Mouse (Mus musculus) intestine, postnatal 0 days (tissue): Measurements from ENCODE around the gene Abhd4. TPM values are rescaled to one million over a fixed set of nuclear protein-coding genes. Genes with fewer than 3 reads are reported as not detected.

Experiments
- ATAC-seq: fragments of 200-750 bp; cut with Nextera tagmentation; 2 replicates; pipeline ENCODE4 v1.8.0; 2017; ENCODE audit warnings: mild to moderate bottlenecking, moderate TSS enrichment, moderate library complexity
- H3K27ac ChIP-seq: fragments of 300-500 bp; sonication (generic); 2 replicates; pipeline ENCODE4 v1.5.1; 2014; ENCODE audit warnings: mild to moderate bottlenecking, low read depth, low read length, moderate library complexity
- H3K27me3 ChIP-seq: fragments of 300-500 bp; sonication (generic); replicated peaks from 2 replicates; pipeline ENCODE4 v1.6.1; 2014; ENCODE audit warnings: low read length, mixed read lengths; ENCODE audit not compliant: control insufficient read depth, insufficient read depth
- H3K36me3 ChIP-seq: fragments of 300-500 bp; sonication (generic); 2 replicates; pipeline ENCODE4 v1.6.1; 2014; ENCODE audit warnings: mild to moderate bottlenecking, moderate library complexity; ENCODE audit not compliant: control insufficient read depth, insufficient read depth
- H3K4me1 ChIP-seq: fragments of 300-500 bp; sonication (generic); replicated peaks from 2 replicates; pipeline ENCODE4 v1.6.1; 2014; ENCODE audit warnings: antibody characterized with exemption, low read length, mixed read lengths; ENCODE audit not compliant: control insufficient read depth, insufficient read depth
- H3K4me2 ChIP-seq: fragments of 300-500 bp; sonication (generic); replicated peaks from 2 replicates; pipeline ENCODE4 v1.6.1; 2014; ENCODE audit warnings: low read depth, mild to moderate bottlenecking, moderate library complexity
- H3K4me3 ChIP-seq: fragments of 300-500 bp; sonication (generic); 2 replicates; pipeline ENCODE4 v1.5.1; 2014; ENCODE audit warnings: low read depth, low read length
- H3K9ac ChIP-seq: fragments of 300-500 bp; sonication (generic); 2 replicates; pipeline ENCODE4 v1.6.1; 2014; ENCODE audit warnings: mild to moderate bottlenecking, low read depth, low read length
- H3K9me3 ChIP-seq: fragments of 300-500 bp; sonication (generic); 2 replicates; pipeline ENCODE4 v1.6.1; 2016; ENCODE audit warnings: mixed run types; ENCODE audit not compliant: control insufficient read depth
- CTCF ChIP-seq: sonication (generic); IDR thresholded peaks from 2 replicates; pipeline ENCODE4 v1.5.1; 2016; ENCODE audit warnings: low read depth, mild to moderate bottlenecking, control low read depth, antibody characterized with exemption, moderate library complexity
- WGBS: fragments of 180-500 bp; shearing (Covaris S2); extraction: QIAGEN DNeasy Blood & Tissue Kit; methylation state at CpG from one replicate; pipeline ENCODE4 v1.1.7; 2014; 5-methylcytosine and 5-hydroxymethylcytosine counted together
- polyA plus RNA-seq: library from polyadenylated mRNA; unstranded; fragments of >200 nt; fragmentation: Nextera tagmentation; extraction: Ambion mirVana; gene quantifications from 2 replicates; pipeline ENCODE4 v1.2.1, GENCODE M21; 2015

The Abhd4 gene
- 38.3 and 38.4 TPM in 2 replicates for polyA plus RNA-seq

- Histone ChIP-seq H3K27ac (peak within 1 kb of the TSS; percentile 94), H3K9me3 (no peaks in the 10 kb centered on the region), H3K27me3 (no peaks in the 10 kb centered on the region), H3K4me2 (peak within 1 kb of the TSS; percentile 69), H3K36me3 (no peaks in the 10 kb centered on the region), H3K4me1 (peaks cover 5% of the 10 kb centered on the region), H3K4me3 (peak within 1 kb of the TSS; percentile 81), H3K9ac (peak within 1 kb of the TSS; percentile 70)
- under 1% methylated on average over 39 of the region's 39 CpGs for WGBS
- peak; percentile 31 for TF ChIP-seq CTCF
- peak; percentile 100 for ATAC-seq
These were observed at the start of gene Abhd4, which contains the start of gene Dad1 for GRCm38 (mm10) chr14:54253741-54254291. TSS of gene Abhd4 (plus strand) at chr14:54254188. TSS of gene Dad1 (minus strand) at chr14:54254104.

DNA sequence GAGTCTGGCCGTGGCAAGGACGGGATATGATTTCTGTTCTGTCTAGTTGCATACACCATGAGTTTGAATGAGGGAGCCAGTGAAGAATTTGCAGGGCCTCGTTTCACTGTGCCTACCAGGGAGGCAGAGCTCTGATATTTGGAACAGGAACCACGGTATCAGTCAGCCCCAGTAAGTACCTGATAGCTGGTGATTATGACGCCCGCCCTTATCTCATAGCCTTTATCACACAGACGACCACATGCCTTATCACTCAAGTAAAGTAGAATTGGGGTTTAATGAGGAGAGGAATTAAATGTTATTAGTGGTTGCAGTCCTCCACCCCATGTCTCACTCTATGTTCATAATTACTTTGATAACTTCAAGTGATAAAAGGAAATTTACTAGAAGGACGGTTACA, 49.7 kb upstream of the Abhd4 start:
- H3K4me2 ChIP-seq: peak overlapping the region; percentile 28; the same call in 1 of the 2 replicates
- no peaks in the 10 kb centered on the region; the same call in 1 of the 2 replicates for H3K27me3 ChIP-seq
- no peak for ATAC-seq
- 44% methylated on average over 8 of the region's 8 CpGs for WGBS
- no peak overlapping the region for H3K4me3 ChIP-seq
- H3K4me1 ChIP-seq: no peaks in the 10 kb centered on the region
- H3K9me3 ChIP-seq: no peaks in the 10 kb centered on the region
- no peaks in the 10 kb centered on the region for H3K36me3 ChIP-seq
- H3K27ac ChIP-seq: no peak overlapping the region
- no peak overlapping the region for H3K9ac ChIP-seq
- TF ChIP-seq CTCF: no peak

DNA sequence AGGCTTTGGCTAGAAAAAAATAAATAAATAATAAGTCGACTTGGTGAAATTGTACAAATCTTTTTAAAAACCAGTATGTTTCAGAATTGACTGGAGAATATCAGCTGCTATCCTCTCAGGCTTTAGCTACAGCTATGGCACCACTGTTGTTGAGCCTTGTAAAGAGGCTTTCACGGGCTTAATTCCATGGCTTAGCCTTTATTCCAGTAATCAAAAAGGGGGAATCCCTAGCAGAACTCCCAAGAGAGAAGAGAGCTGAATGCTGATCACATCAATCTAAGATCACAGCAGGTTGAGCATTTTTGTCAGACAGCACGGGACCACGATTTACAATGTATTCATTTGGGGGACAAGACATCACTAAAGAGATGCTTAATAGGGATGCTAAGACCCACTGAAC, 49.2 kb upstream of the Abhd4 start:
- no peak for ATAC-seq
- Histone ChIP-seq H3K9me3 (no peaks in the 10 kb centered on the region), H3K4me1 (no peaks in the 10 kb centered on the region), H3K27me3 (no peaks in the 10 kb centered on the region; the same call in 1 of the 2 replicates), H3K36me3 (no peaks in the 10 kb centered on the region), H3K27ac (no peak overlapping the region), H3K4me2 (peak overlapping the region; percentile 28; the same call in 1 of the 2 replicates), H3K4me3 (no peak overlapping the region), H3K9ac (no peak overlapping the region)
- TF ChIP-seq CTCF: no peak
- WGBS: 72% methylated on average over 4 of the region's 4 CpGs

DNA sequence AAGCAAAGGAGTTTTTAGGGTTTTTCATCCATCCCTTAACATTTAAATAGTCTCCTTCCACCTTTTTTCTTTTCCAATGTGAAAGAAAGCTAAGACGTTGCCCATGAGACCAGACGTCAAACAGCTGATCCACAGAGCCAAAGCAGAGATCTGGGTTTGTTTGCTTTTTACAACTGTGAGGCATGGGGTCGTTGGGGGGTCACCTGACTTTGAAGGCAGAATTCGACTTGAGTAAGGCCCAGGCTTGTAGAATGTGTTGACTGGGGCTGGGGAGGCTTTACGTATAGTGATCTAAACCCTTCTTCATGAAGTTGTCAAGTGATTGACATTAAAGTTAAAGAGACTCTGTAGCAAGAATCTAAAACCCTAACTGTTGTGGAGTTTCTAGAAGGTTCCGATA, 48.1 kb upstream of the Abhd4 start:
- Histone ChIP-seq H3K27me3 (no peaks in the 10 kb centered on the region; the same call in 1 of the 2 replicates), H3K27ac (no peak overlapping the region), H3K9ac (no peak overlapping the region), H3K36me3 (no peaks in the 10 kb centered on the region), H3K4me2 (no peak overlapping the region), H3K9me3 (no peaks in the 10 kb centered on the region), H3K4me3 (no peak overlapping the region), H3K4me1 (no peaks in the 10 kb centered on the region)
- WGBS: 53% methylated on average over 6 of the region's 6 CpGs
- no peak for ATAC-seq
- no peak for TF ChIP-seq CTCF

DNA sequence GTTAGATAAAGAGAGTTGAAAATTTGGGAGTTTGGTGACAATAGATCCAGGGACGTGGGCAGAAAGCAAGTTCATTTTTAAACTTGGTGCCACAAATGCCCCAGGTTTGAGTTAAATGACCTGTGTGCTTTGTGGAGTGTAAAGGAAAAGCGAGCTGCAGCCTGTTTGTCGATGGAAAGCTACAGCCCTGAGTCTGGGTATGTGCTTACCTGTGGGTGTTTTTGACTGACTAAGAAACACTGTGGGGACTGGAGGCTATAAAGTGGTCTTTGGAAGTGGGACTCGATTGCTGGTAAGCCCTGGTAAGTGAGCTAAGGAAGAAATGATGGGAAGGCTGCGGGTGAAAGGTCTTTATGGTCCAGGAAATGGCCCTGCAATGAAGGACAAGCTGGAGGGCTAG, 47.7 kb upstream of the Abhd4 start:
- TF ChIP-seq CTCF: no peak
- H3K9ac ChIP-seq: no peak overlapping the region
- no peak overlapping the region for H3K4me2 ChIP-seq
- WGBS: 70% methylated on average over 5 of the region's 5 CpGs
- no peaks in the 10 kb centered on the region for H3K4me1 ChIP-seq
- no peak for ATAC-seq
- H3K36me3 ChIP-seq: no peaks in the 10 kb centered on the region
- H3K27ac ChIP-seq: no peak overlapping the region
- no peaks in the 10 kb centered on the region; the same call in 1 of the 2 replicates for H3K27me3 ChIP-seq
- no peaks in the 10 kb centered on the region for H3K9me3 ChIP-seq
- no peak overlapping the region for H3K4me3 ChIP-seq

- no peak overlapping the region for H3K27ac ChIP-seq
- ATAC-seq: no peak
- WGBS: 44% methylated on average over 15 of the region's 15 CpGs
These were observed 47.0 kb upstream of the Abhd4 start for GRCm38 (mm10) chr14:54206750-54207550.

More at GRCm38 (mm10) chr14:54206750-54207550, 47.0 kb upstream of the Abhd4 start:
- no peak for TF ChIP-seq CTCF
- Histone ChIP-seq H3K36me3 (no peaks in the 10 kb centered on the region), H3K9ac (no peak overlapping the region), H3K4me3 (no peak overlapping the region), H3K4me1 (no peaks in the 10 kb centered on the region), H3K9me3 (no peaks in the 10 kb centered on the region), H3K27me3 (no peaks in the 10 kb centered on the region; the same call in 1 of the 2 replicates), H3K4me2 (no peak overlapping the region)
